Mouse (Mus musculus) heart, embryonic 14.5 days (tissue): ENCODE measurements around the gene Olfr1377. TPM values are rescaled to one million over a fixed set of nuclear protein-coding genes. Genes with fewer than 3 reads are reported as not detected.
"Not testable (repeated sequence)": the region's sequence is repeated elsewhere in the genome, so short reads cannot be mapped to it uniquely, and the experiment has no call there.

Experiments used
- ATAC-seq: fragments of 200-750 bp; cut with Nextera tagmentation; 2 replicates; pipeline ENCODE4 v1.8.0; 2017; ENCODE audit warnings: low read depth, moderate TSS enrichment; ENCODE audit not compliant: insufficient number of reproducible peaks, insufficient read depth, low FRiP score
- H3K27ac ChIP-seq, 2 experiments: fragments of 200-500 bp in 1 of 2; fragments of 300-500 bp in 1 of 2; sonication (generic) in 1 of 2; replicated peaks in 1 of 2; 2 replicates each; pipeline ENCODE4 v1.5.1; 2012 to 2014; ENCODE audit warnings: low read depth in 2 of 2, low read length in 2 of 2, control low read depth in 1 of 2, mild to moderate bottlenecking in 1 of 2, mixed read lengths in 1 of 2; ENCODE audit not compliant: control insufficient read depth in 1 of 2, insufficient read depth in 1 of 2
- H3K27me3 ChIP-seq: fragments of 300-500 bp; sonication (generic); 2 replicates; pipeline ENCODE4 v1.6.1; 2014; ENCODE audit warnings: mild to moderate bottlenecking, low read length, control low read depth; ENCODE audit not compliant: control insufficient read depth, insufficient read depth
- H3K36me3 ChIP-seq: fragments of 300-500 bp; sonication (generic); 2 replicates; pipeline ENCODE4 v1.6.1; 2014; ENCODE audit warnings: mild to moderate bottlenecking, control low read depth, low read length, mixed read lengths; ENCODE audit not compliant: control insufficient read depth, insufficient read depth
- H3K4me1 ChIP-seq, 2 experiments: fragments of 200-500 bp in 1 of 2; fragments of 300-500 bp in 1 of 2; sonication (generic) in 1 of 2; 2 replicates each; pipeline ENCODE4 v1.6.1; 2012 to 2014; ENCODE audit warnings: low read length in 2 of 2, control low read depth in 1 of 2, mixed read lengths in 1 of 2; ENCODE audit not compliant: control insufficient read depth in 2 of 2, insufficient read depth in 2 of 2
- H3K4me2 ChIP-seq: fragments of 300-500 bp; sonication (generic); 2 replicates; pipeline ENCODE4 v1.6.1; 2014; ENCODE audit warnings: mild to moderate bottlenecking, low read length
- H3K4me3 ChIP-seq, 2 experiments: fragments of 200-500 bp in 1 of 2; fragments of 300-500 bp in 1 of 2; sonication (generic) in 1 of 2; 2 replicates each; pipeline ENCODE4 v1.5.1; 2012 to 2014; ENCODE audit warnings: low read length in 2 of 2, mild to moderate bottlenecking in 2 of 2, control low read depth in 1 of 2, low read depth in 1 of 2, moderate library complexity in 1 of 2; ENCODE audit not compliant: control insufficient read depth in 1 of 2, insufficient read depth in 1 of 2
- H3K9ac ChIP-seq: fragments of 300-500 bp; sonication (generic); 2 replicates; pipeline ENCODE4 v1.6.1; 2014; ENCODE audit warnings: mild to moderate bottlenecking, low read length
- H3K9me3 ChIP-seq: fragments of 300-500 bp; sonication (generic); 2 replicates; pipeline ENCODE4 v1.6.1; 2016; ENCODE audit warnings: low read length, control low read depth; ENCODE audit not compliant: control insufficient read depth
- WGBS: fragments of 180-500 bp; shearing (Covaris S2); extraction: QIAGEN DNeasy Blood & Tissue Kit; methylation state at CpG from one replicate; pipeline ENCODE4 v1.1.7; 2014; 5-methylcytosine and 5-hydroxymethylcytosine counted together
- polyA plus RNA-seq: library from polyadenylated mRNA; unstranded; fragments of >200 nt; fragmentation: Nextera tagmentation; extraction: Ambion mirVana; gene quantifications from 2 replicates; pipeline ENCODE4 v1.2.1, GENCODE M21; 2014

The Olfr1377 gene
- polyA plus RNA-seq, 1 experiment from 2014 or later: not detected

DNA sequence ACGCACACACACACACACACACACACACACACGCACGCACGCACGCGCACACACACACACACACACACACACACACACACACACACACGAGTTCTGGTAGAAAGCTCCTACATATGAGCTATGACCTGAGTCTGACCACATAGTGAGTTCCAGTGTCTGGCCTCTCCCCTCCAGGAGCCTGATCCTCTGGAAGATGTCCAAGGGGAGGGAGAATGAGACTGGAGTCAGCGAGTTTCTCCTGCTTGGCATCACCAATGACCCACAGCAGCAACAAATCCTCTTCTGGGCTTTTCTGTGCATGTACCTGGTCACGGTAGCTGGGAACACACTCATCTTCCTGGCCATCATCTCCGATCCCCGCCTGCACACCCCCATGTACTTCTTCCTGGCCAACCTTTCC, 45.0 kb downstream of the Olfr1377 start:
- not testable (repeated sequence) for ATAC-seq, H3K27me3 ChIP-seq, H3K4me3 ChIP-seq, H3K4me2 ChIP-seq, H3K4me1 ChIP-seq, H3K27ac ChIP-seq, H3K9ac ChIP-seq, H3K9me3 ChIP-seq, H3K36me3 ChIP-seq
- WGBS: 73% methylated on average over 11 of the region's 11 CpGs

DNA sequence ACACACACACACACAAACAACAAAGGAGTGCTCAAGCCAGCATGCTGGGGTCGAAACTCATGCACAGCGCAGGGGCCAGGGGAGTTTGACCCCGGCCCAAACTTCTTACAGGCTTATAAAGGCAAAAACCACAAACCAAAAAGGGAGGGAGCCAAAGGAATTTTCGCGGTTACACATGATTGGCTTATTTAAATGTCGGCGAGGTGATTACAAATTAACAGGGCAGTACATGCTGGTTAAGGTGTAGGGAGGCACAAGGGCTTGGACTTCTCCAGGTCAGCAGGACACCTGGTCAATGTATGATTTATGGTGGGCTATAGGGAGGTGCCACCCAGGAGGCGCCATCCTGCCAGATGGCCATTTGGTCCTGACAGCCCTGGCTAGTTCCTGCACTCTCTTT, 47.6 kb downstream of the Olfr1377 start:
- not testable (repeated sequence) for H3K4me1 ChIP-seq, ATAC-seq, H3K36me3 ChIP-seq, H3K9me3 ChIP-seq, H3K9ac ChIP-seq, H3K27ac ChIP-seq, H3K4me2 ChIP-seq, H3K27me3 ChIP-seq, H3K4me3 ChIP-seq
- 74% methylated on average over 8 of the region's 8 CpGs for WGBS

DNA sequence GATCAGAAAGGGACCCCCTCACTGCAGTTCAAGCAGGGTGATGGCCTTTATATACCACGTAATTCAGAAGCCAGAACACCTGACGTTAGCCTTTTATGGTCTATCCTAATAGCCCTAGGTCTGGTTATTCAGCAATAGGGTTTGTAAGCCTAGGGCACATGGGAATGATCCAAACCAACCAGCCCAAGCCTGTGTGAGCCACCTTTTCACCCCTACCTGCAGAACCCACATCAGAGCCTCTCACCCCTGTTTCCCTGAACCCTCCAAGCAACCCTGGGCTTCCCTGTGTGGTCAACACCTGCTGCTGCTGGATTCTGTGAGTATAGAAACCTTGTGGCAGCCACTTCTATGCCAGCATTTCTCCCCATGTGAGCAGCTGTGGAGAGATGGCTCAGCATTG, 48.5 kb downstream of the Olfr1377 start:
- Histone ChIP-seq H3K27me3 (no peaks in the 10 kb centered on the region), H3K27ac (no peak overlapping the region), H3K9me3 (no peaks in the 10 kb centered on the region), H3K36me3 (no peaks in the 10 kb centered on the region), H3K9ac (no peak overlapping the region), H3K4me1 (no peaks in the 10 kb centered on the region), H3K4me2 (no peak overlapping the region), H3K4me3 (no peak overlapping the region)
- 79% methylated on average over 2 of the region's 2 CpGs for WGBS
- no peak for ATAC-seq

DNA sequence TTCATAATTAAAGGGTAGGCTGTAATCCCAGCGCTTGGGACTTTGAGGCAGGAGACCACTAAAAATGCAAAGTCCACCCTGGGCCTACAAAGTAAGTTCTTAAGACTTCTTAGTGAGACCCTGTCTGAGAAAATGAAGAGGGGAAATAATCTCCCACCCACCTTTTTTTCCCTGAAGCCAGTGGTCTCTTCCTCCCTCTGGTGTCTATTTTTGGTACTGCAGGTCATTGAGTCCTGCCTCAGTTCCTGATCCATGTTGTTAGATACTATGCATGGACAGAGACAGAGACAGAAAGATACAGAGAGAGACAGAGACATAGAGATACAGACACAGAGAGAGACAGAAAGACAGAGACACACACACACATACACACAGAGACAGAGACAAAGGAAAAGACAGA, 51.1 kb downstream of the Olfr1377 start:
- Histone ChIP-seq H3K9me3 (0 out of 2 replicates have a peak, but pooled peaks cover 3% of the 10 kb centered on the region), H3K36me3 (no peaks in the 10 kb centered on the region), H3K4me2 (no peak overlapping the region), H3K4me1 (peaks cover 0 to 3% of the 10 kb centered on the region in 2 experiments; a peak in 1 of 4 replicates), H3K27me3 (no peaks in the 10 kb centered on the region), H3K9ac (no peak overlapping the region), H3K27ac (no peak overlapping the region), H3K4me3 (no peak overlapping the region)
- ATAC-seq: no peak
- WGBS: 4% methylated on average over 1 of the region's 1 CpGs

DNA sequence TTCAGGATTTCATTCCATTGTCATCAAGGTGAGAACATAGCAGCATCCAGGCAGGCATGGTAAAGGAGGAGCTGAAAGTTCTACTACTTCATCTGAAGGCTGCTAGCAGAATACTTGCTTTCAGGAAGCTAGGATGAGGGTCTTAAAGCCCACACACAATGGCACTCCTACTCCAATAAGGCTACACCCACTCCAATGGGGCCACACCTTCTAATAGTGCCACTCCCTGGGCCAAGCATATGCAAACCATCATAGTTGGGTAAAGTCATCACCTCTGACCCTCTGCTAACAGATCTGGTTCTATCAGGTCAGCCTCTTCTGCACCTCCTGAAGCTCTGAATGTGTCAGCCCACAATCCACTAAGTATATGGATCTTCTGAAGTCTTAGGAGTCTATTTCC, 52.4 kb downstream of the Olfr1377 start:
- H3K4me2 ChIP-seq, H3K27me3 ChIP-seq, H3K36me3 ChIP-seq, H3K9ac ChIP-seq, H3K9me3 ChIP-seq, H3K27ac ChIP-seq, H3K4me3 ChIP-seq, H3K4me1 ChIP-seq, ATAC-seq: not testable (repeated sequence)

DNA sequence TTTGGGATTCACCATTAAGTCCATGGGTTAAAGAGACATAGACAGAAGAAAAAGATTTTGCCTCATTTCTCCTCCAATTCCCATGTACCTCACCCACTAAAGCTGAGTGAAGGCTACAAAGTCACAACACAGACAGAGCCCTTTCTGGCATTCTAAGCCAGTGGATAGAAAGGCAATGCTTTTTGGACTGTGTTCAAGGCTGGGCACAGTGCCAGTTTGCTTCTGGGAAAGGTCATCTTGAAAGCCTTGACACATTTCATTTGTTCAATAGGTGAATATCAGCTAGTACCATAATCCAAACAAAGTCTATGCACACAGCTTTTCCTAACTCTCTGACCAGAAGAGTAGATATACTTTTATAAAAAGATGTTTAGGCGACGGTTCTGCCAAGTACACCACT, 54.2 kb downstream of the Olfr1377 start:
- Histone ChIP-seq H3K36me3 (no peaks in the 10 kb centered on the region), H3K9me3 (0 out of 2 replicates have a peak, but pooled peaks cover 3% of the 10 kb centered on the region), H3K4me1 (peaks cover 0 to 3% of the 10 kb centered on the region in 2 experiments; a peak in 1 of 4 replicates), H3K9ac (no peak overlapping the region), H3K27ac (no peak overlapping the region), H3K27me3 (no peaks in the 10 kb centered on the region), H3K4me3 (no peak overlapping the region), H3K4me2 (no peak overlapping the region)
- ATAC-seq: no peak
- WGBS: 30% methylated on average over 2 of the region's 2 CpGs

Other genes with a start within 250 kb of the Olfr1377 start
- 14.1 and 17.5 TPM in 2 replicates for gene Zfp354c, start 154.2 kb upstream of the Olfr1377 start, polyA plus RNA-seq
- gene Zfp879, start 140.4 kb upstream of the Olfr1377 start, polyA plus RNA-seq: 0.35 and 0.55 TPM in 2 replicates
- gene Grm6, start 131.3 kb upstream of the Olfr1377 start, polyA plus RNA-seq: 0.08 and 0.15 TPM in 2 replicates
- 2.7 and 3.1 TPM in 2 replicates for gene Zfp454, start 94.3 kb upstream of the Olfr1377 start, polyA plus RNA-seq
- gene Zfp2, start 65.8 kb upstream of the Olfr1377 start, polyA plus RNA-seq: 7.0 and 7.8 TPM in 2 replicates
- gene Zfp354b, start 50.3 kb upstream of the Olfr1377 start, polyA plus RNA-seq: 0.77 TPM in 2 replicates
- gene 4933414I15Rik, start 38.2 kb upstream of the Olfr1377 start, polyA plus RNA-seq: not detected in 2 replicates
- not detected in 2 replicates for gene Prop1, start 28.2 kb upstream of the Olfr1377 start, polyA plus RNA-seq
- gene Olfr1378, start 15.4 kb upstream of the Olfr1377 start, polyA plus RNA-seq: not detected in 2 replicates
- gene Olfr51, start 21.6 kb downstream of the Olfr1377 start, polyA plus RNA-seq: not detected in 2 replicates
- not detected in 2 replicates for gene Olfr54, start 32.3 kb downstream of the Olfr1377 start, polyA plus RNA-seq
- gene Olfr1375, start 66.1 kb downstream of the Olfr1377 start, polyA plus RNA-seq: not detected in 2 replicates
- 4.9 and 5.0 TPM in 2 replicates for gene Zfp354a, start 77.3 kb downstream of the Olfr1377 start, polyA plus RNA-seq
- not detected in 2 replicates for gene Gm12569, start 238.5 kb downstream of the Olfr1377 start, polyA plus RNA-seq